Mouse (Mus musculus): ENCODE results near the gene Mbl1. TPM values are rescaled to one million over a fixed set of nuclear protein-coding genes. Genes with fewer than 3 reads are reported as not detected.

Mbl1 gene
- polyA plus RNA-seq, 1 experiment from 2014 or later, result not detected

DNA sequence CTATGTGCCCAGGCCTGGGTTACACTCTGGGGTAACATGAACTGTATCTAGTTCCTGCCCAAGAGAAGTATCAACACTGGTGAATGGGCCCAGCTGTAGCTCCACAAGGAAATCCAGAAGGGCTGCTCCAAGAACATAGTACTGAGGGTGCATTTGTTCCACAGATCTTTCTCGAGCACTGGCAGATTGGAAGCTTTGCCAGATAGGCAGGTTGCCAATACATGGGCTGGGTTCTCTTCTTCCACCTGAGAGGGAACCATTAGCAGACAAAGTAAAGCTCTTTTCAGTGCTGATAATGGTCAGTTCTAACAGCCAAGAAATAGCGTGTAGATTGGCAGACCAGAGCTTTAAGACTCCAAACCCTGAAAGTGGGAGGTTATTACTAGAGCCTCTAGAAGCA, 3.9 kb upstream of the Mbl1 start:
- H3K27me3 ChIP-seq (ENCODE audit: poor library complexity, severe bottlenecking), result no peaks in the 10 kb centered on the region
- no peaks in the 10 kb centered on the region for H3K36me3 ChIP-seq (replicated peaks)
- no peak overlapping the region for H3K27ac ChIP-seq
- no peaks in the 10 kb centered on the region for H3K9me3 ChIP-seq
- no peak for DNase-seq (ENCODE audit: extremely low spot score, low spot score)
- no peak overlapping the region for H3K4me3 ChIP-seq
- no peaks in the 10 kb centered on the region for H3K4me1 ChIP-seq
- 86% methylated on average over 2 of the region's 2 CpGs for WGBS

DNA sequence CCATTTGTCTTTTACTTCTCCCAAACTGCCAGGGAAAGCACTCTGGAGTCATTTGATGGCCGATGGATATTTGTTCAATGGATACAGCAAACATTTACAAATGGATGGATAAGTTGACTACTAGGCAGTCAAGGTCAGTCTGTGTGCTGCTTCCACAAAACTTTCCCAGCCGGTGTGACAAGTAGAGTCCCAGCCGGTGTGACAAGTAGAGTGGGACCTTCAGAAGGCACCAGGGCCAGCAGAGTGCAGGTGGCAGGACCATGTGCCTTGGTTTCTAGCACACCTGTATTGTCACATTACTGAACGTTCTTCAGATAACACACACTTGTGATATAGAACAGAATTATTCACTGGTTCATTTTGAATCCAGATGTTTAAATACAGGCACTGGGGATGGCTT, 8.8 kb downstream of the Mbl1 start:
- Histone ChIP-seq H3K27me3 (ENCODE audit: poor library complexity, severe bottlenecking) (no peaks in the 10 kb centered on the region), H3K36me3 (replicated peaks) (no peaks in the 10 kb centered on the region), H3K4me1 (peaks cover 6% of the 10 kb centered on the region), H3K27ac (no peak overlapping the region), H3K9me3 (no peaks in the 10 kb centered on the region), H3K4me3 (no peak overlapping the region)
- 91% methylated on average over 4 of the region's 4 CpGs for WGBS
- DNase-seq (ENCODE audit: extremely low spot score, low spot score), result no peak

DNA sequence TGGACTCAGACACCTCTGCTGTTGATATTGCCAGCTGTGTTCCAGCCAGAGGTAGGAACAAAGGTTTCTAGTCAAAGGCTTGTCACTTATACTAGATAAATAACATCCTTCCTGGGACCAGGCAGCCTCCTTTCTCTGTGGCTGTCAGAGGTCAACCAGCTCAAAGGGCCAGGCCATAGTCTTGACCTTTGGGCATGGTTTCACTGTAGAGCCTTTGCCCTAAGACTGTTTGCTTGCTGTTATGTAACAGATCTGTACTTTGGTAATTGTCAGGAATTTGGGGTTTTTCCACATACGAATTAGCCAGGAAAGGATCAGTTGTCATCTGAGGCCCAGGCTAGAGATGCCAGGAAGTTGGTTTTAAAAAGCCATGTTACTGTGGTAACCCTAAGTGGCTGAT, 9.5 kb downstream of the Mbl1 start:
- no peaks in the 10 kb centered on the region for H3K27me3 ChIP-seq (ENCODE audit: poor library complexity, severe bottlenecking)
- DNase-seq (ENCODE audit: extremely low spot score, low spot score), result no peak
- no peaks in the 10 kb centered on the region for H3K9me3 ChIP-seq
- H3K27ac ChIP-seq, result no peak overlapping the region
- H3K4me1 ChIP-seq, result peaks cover 6% of the 10 kb centered on the region
- no peaks in the 10 kb centered on the region for H3K36me3 ChIP-seq (replicated peaks)
- WGBS, result 47% methylated on average over 1 of the region's 1 CpGs
- no peak overlapping the region for H3K4me3 ChIP-seq

DNA sequence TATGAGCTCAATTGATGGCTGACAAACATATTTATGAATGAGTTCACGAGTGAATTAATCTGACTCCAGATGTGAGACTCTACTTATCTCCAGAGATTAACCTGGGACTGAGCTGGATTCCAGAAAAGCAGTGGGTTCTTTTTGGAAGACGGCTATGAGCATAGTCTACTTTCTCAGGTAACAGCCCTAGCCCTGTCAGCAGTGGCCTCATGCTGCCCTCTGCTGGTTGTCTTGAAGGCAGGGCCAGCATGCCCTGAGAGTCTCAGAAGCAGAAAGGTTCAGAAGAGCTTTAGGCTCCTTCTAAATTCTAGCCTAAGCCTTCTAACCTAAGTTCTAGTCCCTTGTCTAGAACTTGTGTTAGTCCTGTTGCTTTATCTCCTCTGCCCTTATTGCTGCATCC, 11.4 kb downstream of the Mbl1 start:
- Histone ChIP-seq H3K4me3 (no peak overlapping the region), H3K27me3 (ENCODE audit: poor library complexity, severe bottlenecking) (no peaks in the 10 kb centered on the region), H3K9me3 (no peaks in the 10 kb centered on the region), H3K27ac (no peak overlapping the region), H3K36me3 (replicated peaks) (no peaks in the 10 kb centered on the region), H3K4me1 (peaks cover 6% of the 10 kb centered on the region)
- WGBS, result 31% methylated on average over 2 of the region's 2 CpGs
- DNase-seq (ENCODE audit: extremely low spot score, low spot score), result peak; percentile 21

DNA sequence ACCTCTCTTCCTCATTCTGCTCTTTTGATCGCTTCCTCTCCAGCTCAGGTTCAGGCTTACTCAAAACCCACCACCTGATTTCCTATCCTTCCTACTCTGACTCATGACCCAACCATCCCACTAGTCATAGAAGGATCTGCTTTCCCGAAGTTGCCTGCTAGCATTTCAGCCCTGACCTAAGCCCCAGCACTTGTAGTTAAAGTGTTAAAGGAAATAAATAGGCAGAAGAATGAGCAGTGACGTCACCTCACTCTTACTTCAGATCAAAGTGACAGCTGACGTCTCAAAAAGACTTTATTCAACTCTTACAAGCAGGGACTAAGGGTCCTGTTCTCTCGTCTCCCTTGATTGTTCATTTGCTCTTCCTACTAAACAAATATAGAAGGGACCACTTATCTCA, 16.0 kb downstream of the Mbl1 start:
- Histone ChIP-seq H3K36me3 (replicated peaks) (no peaks in the 10 kb centered on the region), H3K9me3 (no peaks in the 10 kb centered on the region), H3K4me1 (no peaks in the 10 kb centered on the region), H3K27me3 (ENCODE audit: poor library complexity, severe bottlenecking) (no peaks in the 10 kb centered on the region), H3K4me3 (no peak overlapping the region), H3K27ac (no peak overlapping the region)
- no peak for DNase-seq (ENCODE audit: extremely low spot score, low spot score)
- 72% methylated on average over 5 of the region's 5 CpGs for WGBS

DNA sequence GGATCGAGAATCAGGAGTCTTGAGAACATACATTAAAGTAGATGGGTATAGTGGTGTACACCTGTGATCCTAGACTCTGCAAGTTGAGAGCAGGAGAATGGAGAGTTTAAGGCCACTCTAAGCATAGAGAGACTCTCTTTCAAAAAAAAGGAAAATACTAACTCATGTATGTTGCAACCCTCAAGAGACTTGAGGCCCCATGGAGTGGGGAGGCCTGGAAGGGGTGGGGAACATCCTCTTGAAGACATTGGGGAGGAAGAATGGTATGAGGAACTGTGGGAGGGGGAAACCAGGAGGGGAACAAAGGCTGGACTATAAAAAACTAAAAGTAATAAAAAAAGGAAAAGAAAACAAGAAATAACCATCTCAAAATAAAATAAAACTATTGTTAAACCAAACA, 17.3 kb downstream of the Mbl1 start:
- H3K4me1 ChIP-seq, result no peaks in the 10 kb centered on the region
- no peaks in the 10 kb centered on the region for H3K27me3 ChIP-seq (ENCODE audit: poor library complexity, severe bottlenecking)
- 91% methylated on average over 1 of the region's 1 CpGs for WGBS
- no peak for DNase-seq (ENCODE audit: extremely low spot score, low spot score)
- H3K9me3 ChIP-seq, result no peaks in the 10 kb centered on the region
- H3K4me3 ChIP-seq, result no peak overlapping the region
- no peak overlapping the region for H3K27ac ChIP-seq
- H3K36me3 ChIP-seq (replicated peaks), result no peaks in the 10 kb centered on the region

DNA sequence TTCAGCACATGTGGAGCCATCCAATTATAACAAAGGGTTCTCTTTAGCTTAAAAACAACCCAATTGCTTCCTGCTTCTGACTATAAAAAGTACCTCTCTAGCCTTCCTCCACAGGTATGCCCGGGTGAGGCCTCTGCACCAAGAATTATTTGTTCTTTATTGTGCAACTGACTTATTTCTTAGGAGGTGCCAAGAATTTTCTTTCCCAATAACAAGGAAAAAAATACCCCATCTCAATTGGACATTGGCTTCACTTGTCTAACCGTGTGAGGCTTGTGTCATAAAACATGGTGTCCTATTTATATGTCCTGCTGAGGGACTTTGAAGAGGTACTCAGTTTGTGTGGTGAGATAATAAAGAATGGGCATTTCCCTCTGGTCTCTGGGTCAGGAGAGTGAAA, 19.3 kb downstream of the Mbl1 start:
- WGBS, result 85% methylated on average over 2 of the region's 2 CpGs
- Histone ChIP-seq H3K4me3 (no peak overlapping the region), H3K36me3 (replicated peaks) (no peaks in the 10 kb centered on the region), H3K4me1 (no peaks in the 10 kb centered on the region), H3K9me3 (no peaks in the 10 kb centered on the region), H3K27ac (no peak overlapping the region), H3K27me3 (ENCODE audit: poor library complexity, severe bottlenecking) (no peaks in the 10 kb centered on the region)
- DNase-seq (ENCODE audit: extremely low spot score, low spot score), result no peak

DNA sequence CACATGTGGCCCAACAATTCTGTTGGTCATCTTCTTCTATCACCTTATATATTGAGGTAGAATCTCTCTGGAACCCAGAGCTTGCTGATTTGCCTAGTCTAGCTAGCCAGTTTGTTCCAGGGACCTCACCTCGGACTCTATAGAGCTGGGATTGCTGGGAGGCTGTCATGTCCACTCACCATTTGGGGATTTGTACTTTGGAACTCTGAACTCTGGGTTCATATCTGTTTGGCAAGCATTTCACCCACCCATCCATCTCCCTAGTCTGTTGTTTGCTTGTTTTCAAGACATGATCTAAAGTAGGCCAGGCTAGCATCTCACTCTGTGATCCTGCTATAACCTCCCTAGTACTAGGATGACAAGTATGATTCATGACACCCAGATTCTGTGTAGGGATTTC, 23.5 kb downstream of the Mbl1 start:
- no peak overlapping the region for H3K27ac ChIP-seq
- H3K4me3 ChIP-seq, result no peak overlapping the region
- H3K36me3 ChIP-seq (replicated peaks), result no peaks in the 10 kb centered on the region
- H3K4me1 ChIP-seq, result no peaks in the 10 kb centered on the region
- DNase-seq (ENCODE audit: extremely low spot score, low spot score), result no peak
- H3K27me3 ChIP-seq (ENCODE audit: poor library complexity, severe bottlenecking), result no peaks in the 10 kb centered on the region
- 85% methylated on average over 1 of the region's 1 CpGs for WGBS
- H3K9me3 ChIP-seq, result no peaks in the 10 kb centered on the region

DNA sequence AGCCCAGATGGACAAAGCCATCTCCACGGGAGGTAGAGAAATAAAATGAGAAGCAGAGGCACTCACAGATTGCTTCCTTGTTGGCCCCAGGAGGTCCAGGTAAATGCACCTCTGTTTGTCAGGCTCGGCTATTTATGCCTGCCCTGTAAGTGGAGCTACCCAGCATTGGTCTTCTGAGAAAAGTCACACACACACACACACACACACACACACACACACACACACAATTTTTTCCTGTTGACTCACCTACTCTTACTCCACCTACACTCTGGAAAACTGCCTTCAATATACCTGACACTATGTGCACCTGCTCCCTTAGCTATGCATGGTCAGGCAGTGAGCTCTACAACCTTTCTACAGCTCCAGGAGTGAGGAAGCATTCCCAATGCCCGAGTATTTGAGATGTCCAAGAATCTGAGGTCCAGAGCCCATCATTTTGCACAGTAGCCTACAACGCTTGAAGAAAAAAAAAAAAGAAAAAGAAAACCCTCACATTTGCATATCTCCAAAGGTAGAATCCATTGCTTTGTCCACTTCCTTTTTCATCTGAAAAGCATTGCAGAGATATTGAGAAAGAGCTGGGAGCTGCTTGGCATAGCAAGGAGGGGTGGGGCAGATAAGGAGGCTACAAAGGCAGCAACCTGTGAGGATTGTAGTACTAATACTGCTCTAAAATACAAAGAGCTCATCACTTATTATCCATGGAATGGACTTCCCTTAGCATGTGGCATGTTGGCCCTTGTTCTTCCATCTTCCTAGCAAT, 34.0 kb downstream of the Mbl1 start, which contains the start of gene Sftpd:
TSS of gene Sftpd (minus strand) at position 91 of the 763 bp plus-strand sequence.
- H3K27me3 ChIP-seq (ENCODE audit: poor library complexity, severe bottlenecking), result no peaks in the 10 kb centered on the region
- 81% methylated on average over 4 of the region's 4 CpGs for WGBS
- no peak within 1 kb of the TSS for H3K27ac ChIP-seq
- no peaks in the 10 kb centered on the region for H3K36me3 ChIP-seq (replicated peaks)
- DNase-seq (ENCODE audit: extremely low spot score, low spot score), result no peak
- H3K4me3 ChIP-seq, result no peak within 1 kb of the TSS
- H3K4me1 ChIP-seq, result no peaks in the 10 kb centered on the region
- no peaks in the 10 kb centered on the region for H3K9me3 ChIP-seq

DNA sequence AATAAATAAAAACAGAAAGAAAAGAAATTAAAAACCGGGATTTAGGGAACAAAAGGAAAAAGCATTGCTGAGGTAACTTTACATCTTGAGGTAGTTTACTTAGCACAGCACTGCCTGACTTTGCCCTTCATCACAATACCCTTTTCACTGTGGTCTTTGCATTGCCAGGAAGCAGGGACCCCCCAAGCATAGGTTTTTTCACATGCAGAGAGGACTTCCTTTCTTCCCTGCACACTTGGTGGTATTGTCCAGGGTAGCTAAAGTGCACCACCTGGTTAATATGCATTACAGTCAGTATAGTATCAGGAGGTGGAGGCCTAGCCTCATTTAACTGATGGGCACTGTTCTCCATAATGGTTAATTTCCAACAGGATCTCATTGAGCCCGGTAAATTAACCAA, 38.2 kb downstream of the Mbl1 start:
- H3K27ac ChIP-seq, result no peak overlapping the region
- H3K4me1 ChIP-seq, result no peaks in the 10 kb centered on the region
- H3K36me3 ChIP-seq (replicated peaks), result no peaks in the 10 kb centered on the region
- 78% methylated on average over 2 of the region's 2 CpGs for WGBS
- peaks cover 22% of the 10 kb centered on the region for H3K9me3 ChIP-seq
- no peak for DNase-seq (ENCODE audit: extremely low spot score, low spot score)
- H3K4me3 ChIP-seq, result no peak overlapping the region
- no peaks in the 10 kb centered on the region for H3K27me3 ChIP-seq (ENCODE audit: poor library complexity, severe bottlenecking)

DNA sequence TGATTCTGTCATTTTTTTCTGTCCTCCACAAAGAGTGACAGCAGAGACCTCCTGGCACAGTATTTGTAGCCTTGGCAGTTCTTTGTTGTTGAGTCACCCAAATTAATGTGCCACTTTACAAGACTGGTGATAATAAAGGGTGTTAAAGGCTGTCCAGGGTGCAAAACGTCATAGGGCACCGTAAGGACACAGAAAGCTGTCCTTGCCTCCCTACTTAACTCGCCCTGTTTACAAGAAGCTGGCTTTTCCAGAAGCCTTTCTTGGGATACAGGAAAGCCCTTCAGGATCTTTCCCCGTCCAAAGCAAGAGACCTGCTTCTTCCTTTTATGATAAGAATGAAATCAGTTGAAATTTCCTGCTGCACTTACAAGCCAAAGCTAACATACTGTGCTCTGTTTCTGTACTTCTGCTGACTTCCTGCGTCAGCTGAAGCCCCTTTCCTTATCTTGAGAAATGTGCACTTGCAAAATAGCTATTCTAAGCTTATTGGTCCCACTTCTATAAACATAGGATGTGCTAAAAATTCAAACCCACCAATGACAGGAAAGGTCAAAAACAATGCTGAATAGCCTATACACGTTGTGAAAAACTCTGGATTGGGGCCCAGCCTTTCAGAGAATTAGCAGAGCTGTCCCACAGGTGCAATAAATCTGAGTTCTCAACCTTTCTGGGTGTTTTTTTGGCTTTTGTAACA, 46.9 kb downstream of the Mbl1 start:
- no peak for DNase-seq (ENCODE audit: extremely low spot score, low spot score)
- no peaks in the 10 kb centered on the region for H3K9me3 ChIP-seq
- no peaks in the 10 kb centered on the region for H3K27me3 ChIP-seq (ENCODE audit: poor library complexity, severe bottlenecking)
- H3K4me1 ChIP-seq, result no peaks in the 10 kb centered on the region
- H3K27ac ChIP-seq, result no peak overlapping the region
- H3K36me3 ChIP-seq (replicated peaks), result no peaks in the 10 kb centered on the region
- WGBS, result 75% methylated on average over 6 of the region's 6 CpGs
- no peak overlapping the region for H3K4me3 ChIP-seq
